Mouse (Mus musculus) E14TG2a.4 (cell line): ENCODE measurements around the gene Ctps.

Experiments
- CTCF ChIP-seq: conservative IDR thresholded peaks from 2 replicates; pipeline ENCODE4 v1.5.1; 2014; ENCODE audit warnings: low read length
- NANOG ChIP-seq: IDR thresholded peaks from 2 replicates; pipeline ENCODE4 v1.6.1; 2014; ENCODE audit warnings: borderline replicate concordance, low read length, mixed read lengths

GRCm38 (mm10) chr4:120611005-120611404, 40.9 kb upstream of the Ctps start:
- TF ChIP-seq CTCF (no peak), NANOG (peak; percentile 96)
